Mouse (Mus musculus): ENCODE results near the gene Gpr153. TPM values are rescaled to one million over a fixed set of nuclear protein-coding genes. Genes with fewer than 3 reads are reported as not detected.

Gene Gpr153
- polyA plus RNA-seq, 1 experiment from 2014 or later, result 6.4 TPM

GRCm38 (mm10) chr4:152288398-152288945, 14.4 kb downstream of the Gpr153 start:
- H3K4me2 ChIP-seq, result no peak overlapping the region
- no peak overlapping the region for H3K4me3 ChIP-seq (replicated peaks)
- peaks cover 97% of the 10 kb centered on the region for H3K27me3 ChIP-seq
- H3K4me1 ChIP-seq (replicated peaks), result peaks cover 23% of the 10 kb centered on the region
- 60% methylated on average over 18 of the region's 18 CpGs for WGBS
- no peaks in the 10 kb centered on the region for H3K36me3 ChIP-seq
- peaks cover 2% of the 10 kb centered on the region; the same call in 1 of the 2 replicates for H3K9me3 ChIP-seq
- no peak overlapping the region for H3K27ac ChIP-seq
- ATAC-seq (ENCODE audit: insufficient number of reproducible peaks, insufficient read depth, low FRiP score, low TSS enrichment, low read depth), result no peak
- no peak overlapping the region for H3K9ac ChIP-seq (replicated peaks)

GRCm38 (mm10) chr4:152290385-152290784, 16.4 kb downstream of the Gpr153 start:
- ATAC-seq (ENCODE audit: insufficient number of reproducible peaks, insufficient read depth, low FRiP score, low TSS enrichment, low read depth), result no peak
- under 1% methylated on average over 39 of the region's 39 CpGs for WGBS
- Histone ChIP-seq H3K4me1 (replicated peaks) (peaks cover 25% of the 10 kb centered on the region), H3K9me3 (peaks cover 2% of the 10 kb centered on the region; the same call in 1 of the 2 replicates), H3K36me3 (no peaks in the 10 kb centered on the region), H3K27me3 (peaks cover 96% of the 10 kb centered on the region), H3K27ac (no peak overlapping the region), H3K4me2 (peak overlapping the region; percentile 66), H3K9ac (replicated peaks) (peak overlapping the region; percentile 52), H3K4me3 (replicated peaks) (peak overlapping the region; percentile 37)

GRCm38 (mm10) chr4:152290991-152291390, 17.0 kb downstream of the Gpr153 start:
- H3K4me2 ChIP-seq, result peak overlapping the region; percentile 66
- H3K36me3 ChIP-seq, result no peaks in the 10 kb centered on the region
- no peak overlapping the region; the same call in 1 of the 2 replicates for H3K9ac ChIP-seq (replicated peaks)
- no peak overlapping the region for H3K27ac ChIP-seq
- H3K4me3 ChIP-seq (replicated peaks), result peak overlapping the region; percentile 37; the same call in 1 of the 2 replicates
- peaks cover 24% of the 10 kb centered on the region for H3K4me1 ChIP-seq (replicated peaks)
- WGBS, result 17% methylated on average over 11 of the region's 11 CpGs
- peaks cover 96% of the 10 kb centered on the region for H3K27me3 ChIP-seq
- no peak for ATAC-seq (ENCODE audit: insufficient number of reproducible peaks, insufficient read depth, low FRiP score, low TSS enrichment, low read depth)
- H3K9me3 ChIP-seq, result peaks cover 2% of the 10 kb centered on the region; the same call in 1 of the 2 replicates

- Histone ChIP-seq H3K4me3 (replicated peaks) (peak within 1 kb of the TSS; percentile 37), H3K9ac (replicated peaks) (peak within 1 kb of the TSS; percentile 52), H3K27ac (no peak within 1 kb of the TSS), H3K9me3 (peaks cover 2% of the 10 kb centered on the region; the same call in 1 of the 2 replicates), H3K27me3 (peaks cover 91% of the 10 kb centered on the region), H3K4me1 (replicated peaks) (peaks cover 21% of the 10 kb centered on the region), H3K36me3 (no peaks in the 10 kb centered on the region), H3K4me2 (peak within 1 kb of the TSS; percentile 66)
- no peak for ATAC-seq (ENCODE audit: insufficient number of reproducible peaks, insufficient read depth, low FRiP score, low TSS enrichment, low read depth)
- 35% methylated on average over 6 of the region's 6 CpGs for WGBS
Observed at GRCm38 (mm10) chr4:152291562-152291961, 17.5 kb downstream of the Gpr153 start, which contains the start of gene Hes3. Hes3 (minus strand) TSS chr4:152291662.

GRCm38 (mm10) chr4:152292102-152292765, 18.2 kb downstream of the Gpr153 start:
- WGBS, result 25% methylated on average over 12 of the region's 12 CpGs
- no peak for ATAC-seq (ENCODE audit: insufficient number of reproducible peaks, insufficient read depth, low FRiP score, low TSS enrichment, low read depth)
- H3K27me3 ChIP-seq, result peaks cover 84% of the 10 kb centered on the region
- peaks cover 2% of the 10 kb centered on the region; the same call in 1 of the 2 replicates for H3K9me3 ChIP-seq
- no peak overlapping the region for H3K4me3 ChIP-seq (replicated peaks)
- peaks cover 17% of the 10 kb centered on the region for H3K4me1 ChIP-seq (replicated peaks)
- no peak overlapping the region for H3K9ac ChIP-seq (replicated peaks)
- no peak overlapping the region for H3K27ac ChIP-seq
- H3K36me3 ChIP-seq, result no peaks in the 10 kb centered on the region
- no peak overlapping the region for H3K4me2 ChIP-seq

- H3K9ac ChIP-seq (replicated peaks), result no peak overlapping the region; the same call in 1 of the 2 replicates
- WGBS, result 47% methylated on average over 10 of the region's 10 CpGs
- H3K9me3 ChIP-seq, result no peaks in the 10 kb centered on the region
- peaks cover 1% of the 10 kb centered on the region; the same call in 1 of the 2 replicates for H3K36me3 ChIP-seq
- H3K4me2 ChIP-seq, result no peak overlapping the region
- H3K27me3 ChIP-seq, result peaks cover 65% of the 10 kb centered on the region
- ATAC-seq (ENCODE audit: insufficient number of reproducible peaks, insufficient read depth, low FRiP score, low TSS enrichment, low read depth), result no peak
- no peak overlapping the region for H3K27ac ChIP-seq
- H3K4me3 ChIP-seq (replicated peaks), result no peak overlapping the region
- peaks cover 30% of the 10 kb centered on the region for H3K4me1 ChIP-seq (replicated peaks)
Observed at GRCm38 (mm10) chr4:152294188-152294929, 20.3 kb downstream of the Gpr153 start.

- H3K27ac ChIP-seq, result no peak overlapping the region
- WGBS, result 47% methylated on average over 4 of the region's 4 CpGs
Observed at GRCm38 (mm10) chr4:152295916-152296315, 21.9 kb downstream of the Gpr153 start.

GRCm38 (mm10) chr4:152296371-152296770, 22.3 kb downstream of the Gpr153 start:
- Histone ChIP-seq H3K9ac (replicated peaks) (0 out of 2 replicates have a peak overlapping the region, but pooled peaks have one; percentile 37), H3K4me1 (replicated peaks) (peaks cover 19% of the 10 kb centered on the region), H3K36me3 (peaks cover 21% of the 10 kb centered on the region), H3K9me3 (no peaks in the 10 kb centered on the region), H3K4me2 (peak overlapping the region; percentile 62), H3K27ac (peak overlapping the region; percentile 23; the same call in 1 of the 2 replicates), H3K4me3 (replicated peaks) (peak overlapping the region; percentile 97), H3K27me3 (peaks cover 46% of the 10 kb centered on the region)
- WGBS, result 17% methylated on average over 8 of the region's 8 CpGs
- ATAC-seq (ENCODE audit: insufficient number of reproducible peaks, insufficient read depth, low FRiP score, low TSS enrichment, low read depth), result no peak

More at GRCm38 (mm10) chr4:152295916-152296315, 21.9 kb downstream of the Gpr153 start:
- Histone ChIP-seq H3K4me1 (replicated peaks) (peaks cover 20% of the 10 kb centered on the region), H3K27me3 (peaks cover 50% of the 10 kb centered on the region), H3K4me3 (replicated peaks) (no peak overlapping the region), H3K36me3 (peaks cover 17% of the 10 kb centered on the region), H3K9me3 (no peaks in the 10 kb centered on the region), H3K9ac (replicated peaks) (no peak overlapping the region), H3K4me2 (no peak overlapping the region; the same call in 1 of the 2 replicates)
- no peak for ATAC-seq (ENCODE audit: insufficient number of reproducible peaks, insufficient read depth, low FRiP score, low TSS enrichment, low read depth)

- peaks cover 19% of the 10 kb centered on the region for H3K4me1 ChIP-seq (replicated peaks)
- under 1% methylated on average over 116 of the region's 119 CpGs for WGBS
- peaks cover 29% of the 10 kb centered on the region for H3K36me3 ChIP-seq
- peak within 1 kb of the TSS; percentile 98 for H3K9ac ChIP-seq (replicated peaks)
- H3K9me3 ChIP-seq, result no peaks in the 10 kb centered on the region
- H3K4me3 ChIP-seq (replicated peaks), result peak within 1 kb of the TSS; percentile 97
- H3K4me2 ChIP-seq, result peak within 1 kb of the TSS; percentile 94
- peak within 1 kb of the TSS; percentile 78 for H3K27ac ChIP-seq
- ATAC-seq (ENCODE audit: insufficient number of reproducible peaks, insufficient read depth, low FRiP score, low TSS enrichment, low read depth), result peak; percentile 95
- H3K27me3 ChIP-seq, result peaks cover 38% of the 10 kb centered on the region
Observed at GRCm38 (mm10) chr4:152296874-152297861, 23.1 kb downstream of the Gpr153 start, which contains the start of gene Icmt. Icmt (plus strand) TSS chr4:152297227.

GRCm38 (mm10) chr4:152298836-152299235, 24.8 kb downstream of the Gpr153 start:
- Histone ChIP-seq H3K36me3 (peaks cover 46% of the 10 kb centered on the region), H3K4me2 (peak overlapping the region; percentile 94; the same call in 1 of the 2 replicates), H3K27me3 (peaks cover 21% of the 10 kb centered on the region), H3K9me3 (no peaks in the 10 kb centered on the region), H3K4me1 (replicated peaks) (peaks cover 19% of the 10 kb centered on the region), H3K27ac (no peak overlapping the region), H3K4me3 (replicated peaks) (no peak overlapping the region), H3K9ac (replicated peaks) (peak overlapping the region; percentile 98)
- WGBS, result 86% methylated on average over 14 of the region's 14 CpGs
- no peak for ATAC-seq (ENCODE audit: insufficient number of reproducible peaks, insufficient read depth, low FRiP score, low TSS enrichment, low read depth)

Data from limb, embryonic 12.5 days (tissue).